Mouse (Mus musculus) MEL (cell line): ENCODE results near the gene Naaladl2. TPM values are rescaled to one million over a fixed set of nuclear protein-coding genes. Genes with fewer than 3 reads are reported as not detected.

Source experiments
- DNase-seq: peaks from one replicate; pipeline ENCODE4 v3.0.0; 2011; ENCODE audit warnings: low read depth, low spot score
- H3K27ac ChIP-seq: 2 replicates; pipeline ENCODE4 v1.5.1; 2012; ENCODE audit warnings: low read depth, mild to moderate bottlenecking, control low read depth, low read length, moderate library complexity; ENCODE audit not compliant: control insufficient read depth
- H3K27me3 ChIP-seq, 2 experiments: fragments of 150-350 bp in 1 of 2; sonication (generic) in 1 of 2; 2 replicates each; pipeline ENCODE4 v1.6.1; 2012; ENCODE audit warnings: low read length in 2 of 2, mild to moderate bottlenecking in 2 of 2, improper control_type of control experiment in 1 of 2, moderate library complexity in 1 of 2; ENCODE audit not compliant: insufficient read depth in 2 of 2, control insufficient read depth in 1 of 2
- H3K36me3 ChIP-seq, 2 experiments: 2 replicates each; pipeline ENCODE4 v1.6.1; 2012 to 2014; ENCODE audit warnings: low read length in 2 of 2, improper control_type of control experiment in 1 of 2, inconsistent platforms in 1 of 2, mild to moderate bottlenecking in 1 of 2; ENCODE audit not compliant: insufficient read depth in 2 of 2, control insufficient read depth in 1 of 2
- H3K4me1 ChIP-seq, 2 experiments: fragments of 150-350 bp in 1 of 2; sonication (generic) in 1 of 2; 2 replicates each; pipeline ENCODE4 v1.6.1; 2012; ENCODE audit warnings: low read length in 2 of 2, improper control_type of control experiment in 1 of 2, mild to moderate bottlenecking in 1 of 2; ENCODE audit not compliant: insufficient read depth in 2 of 2, control insufficient read depth in 1 of 2
- H3K4me3 ChIP-seq, 2 experiments: fragments of 150-350 bp in 1 of 2; sonication (generic) in 1 of 2; 2 replicates each; pipeline ENCODE4 v1.5.1; 2012; ENCODE audit warnings: low read depth in 2 of 2, low read length in 2 of 2, mild to moderate bottlenecking in 2 of 2, moderate library complexity in 2 of 2, control low read depth in 1 of 2, improper control_type of control experiment in 1 of 2; ENCODE audit not compliant: control insufficient read depth in 1 of 2, insufficient read depth in 1 of 2
- H3K79me2 ChIP-seq: 2 replicates; pipeline ENCODE4 v1.6.1; 2012; ENCODE audit warnings: mild to moderate bottlenecking, low read length, moderate library complexity; ENCODE audit not compliant: control insufficient read depth, poor library complexity, insufficient read depth
- H3K9ac ChIP-seq: 2 replicates; pipeline ENCODE4 v1.6.1; 2012; ENCODE audit warnings: low read depth, mild to moderate bottlenecking, control low read depth, low read length, moderate library complexity; ENCODE audit not compliant: control insufficient read depth, poor library complexity, severe bottlenecking
- H3K9me3 ChIP-seq: fragments of 150-350 bp; sonication (generic); replicated peaks from 2 replicates; pipeline ENCODE4 v1.6.1; 2012; ENCODE audit warnings: mild to moderate bottlenecking, low read length, improper control_type of control experiment, moderate library complexity; ENCODE audit not compliant: insufficient read depth
- BHLHE40 ChIP-seq: IDR thresholded peaks from 2 replicates; pipeline ENCODE4 v1.6.1; 2012; ENCODE audit warnings: low read depth, mild to moderate bottlenecking, inconsistent platforms, low read length, improper control_type of control experiment, borderline replicate concordance
- CHD2 ChIP-seq: IDR thresholded peaks from 2 replicates; pipeline ENCODE4 v1.6.1; 2011; ENCODE audit warnings: low read length, improper control_type of control experiment
- CTCF ChIP-seq, 3 experiments: IDR thresholded peaks in 2 of 3; conservative IDR thresholded peaks in 1 of 3; 2 replicates each; pipeline ENCODE4 v1.5.1; 2011 to 2012; ENCODE audit warnings: low read length in 3 of 3, low read depth in 2 of 3, mild to moderate bottlenecking in 2 of 3, improper control_type of control experiment in 1 of 3, inconsistent platforms in 1 of 3, mixed read lengths in 1 of 3, moderate library complexity in 1 of 3; ENCODE audit not compliant: control insufficient read depth in 1 of 3, insufficient read depth in 1 of 3, poor library complexity in 1 of 3, severe bottlenecking in 1 of 3
- ETS1 ChIP-seq: IDR thresholded peaks from 2 replicates; pipeline ENCODE4 v1.6.1; 2012; ENCODE audit warnings: low read depth, mild to moderate bottlenecking, inconsistent platforms, low read length, improper control_type of control experiment, moderate library complexity
- GABPA ChIP-seq: IDR thresholded peaks from 2 replicates; pipeline ENCODE4 v1.6.1; 2012; ENCODE audit warnings: low read depth, mild to moderate bottlenecking, inconsistent platforms, low read length, improper control_type of control experiment, moderate library complexity
- GATA1 ChIP-seq: IDR thresholded peaks from 2 replicates; pipeline ENCODE4 v1.6.1; 2011; ENCODE audit warnings: low read depth, low read length, improper control_type of control experiment
- HCFC1 ChIP-seq: IDR thresholded peaks from 2 replicates; pipeline ENCODE4 v1.6.1; 2012; ENCODE audit warnings: low read depth, mild to moderate bottlenecking, inconsistent platforms, low read length, improper control_type of control experiment, moderate library complexity
- JUND ChIP-seq: IDR thresholded peaks from 2 replicates; pipeline ENCODE4 v1.6.1; 2011; ENCODE audit warnings: low read depth, mild to moderate bottlenecking, improper control_type of control experiment, low read length
- MAFK ChIP-seq: IDR thresholded peaks from 2 replicates; pipeline ENCODE4 v1.6.1; 2011; ENCODE audit warnings: low read depth, mild to moderate bottlenecking, low read length, improper control_type of control experiment, borderline replicate concordance
- MAZ ChIP-seq: IDR thresholded peaks from 2 replicates; pipeline ENCODE4 v1.6.1; 2012; ENCODE audit warnings: low read depth, mild to moderate bottlenecking, inconsistent platforms, low read length, improper control_type of control experiment
- MXI1 ChIP-seq: IDR thresholded peaks from 2 replicates; pipeline ENCODE4 v1.6.1; 2011; ENCODE audit warnings: mild to moderate bottlenecking, low read depth, low read length, improper control_type of control experiment
- MYC ChIP-seq: IDR thresholded peaks from 2 replicates; pipeline ENCODE4 v1.6.1; 2011; ENCODE audit warnings: low read depth, mild to moderate bottlenecking, low read length, improper control_type of control experiment, moderate library complexity
- POLR2A ChIP-seq, 2 experiments: IDR thresholded peaks; 2 replicates each; pipeline ENCODE4 v1.6.1; 2011 to 2012; ENCODE audit warnings: low read length in 2 of 2, mild to moderate bottlenecking in 2 of 2, control low read depth in 1 of 2, improper control_type of control experiment in 1 of 2, low read depth in 1 of 2, moderate library complexity in 1 of 2; ENCODE audit not compliant: control insufficient read depth in 1 of 2, insufficient read depth in 1 of 2, poor library complexity in 1 of 2
- POLR2AphosphoS2 ChIP-seq: IDR thresholded peaks from 2 replicates; pipeline ENCODE4 v1.6.1; 2011; ENCODE audit warnings: low read length, improper control_type of control experiment
- POLR2AphosphoS5 ChIP-seq: IDR thresholded peaks from 2 replicates; pipeline ENCODE4 v1.6.1; 2012; ENCODE audit warnings: low read depth, borderline replicate concordance, mild to moderate bottlenecking, inconsistent platforms, low read length, moderate library complexity, mixed read lengths
- RAD21 ChIP-seq: IDR thresholded peaks from 2 replicates; pipeline ENCODE4 v1.6.1; 2011; ENCODE audit warnings: mild to moderate bottlenecking, low read depth, low read length, improper control_type of control experiment
- TAL1 ChIP-seq: IDR thresholded peaks from 2 replicates; pipeline ENCODE4 v1.6.1; 2012; ENCODE audit warnings: mild to moderate bottlenecking, inconsistent platforms, low read length, moderate library complexity, mixed read lengths
- TBP ChIP-seq: IDR thresholded peaks from 2 replicates; pipeline ENCODE4 v1.8.0; 2011; ENCODE audit warnings: low read depth, low read length, improper control_type of control experiment
- USF2 ChIP-seq, 2 experiments: IDR thresholded peaks; 2 replicates each; pipeline ENCODE4 v1.6.1; 2011 to 2012; ENCODE audit warnings: improper control_type of control experiment in 2 of 2, low read length in 2 of 2, borderline replicate concordance in 1 of 2, inconsistent platforms in 1 of 2, low read depth in 1 of 2, mild to moderate bottlenecking in 1 of 2; ENCODE audit not compliant: insufficient read depth in 1 of 2
- ZC3H11A ChIP-seq: IDR thresholded peaks from 2 replicates; pipeline ENCODE4 v1.6.1; 2012; ENCODE audit warnings: low read depth, mild to moderate bottlenecking, inconsistent platforms, low read length, improper control_type of control experiment
- ZKSCAN1 ChIP-seq: IDR thresholded peaks from 2 replicates; pipeline ENCODE4 v1.6.1; 2012; ENCODE audit warnings: low read depth, mild to moderate bottlenecking, inconsistent platforms, low read length, improper control_type of control experiment, moderate library complexity
- polyA plus RNA-seq, 2 experiments: library from polyadenylated mRNA; stranded (reverse) in 1 of 2; unstranded in 1 of 2; fragments of >175 nt in 1 of 2; fragments of >200 nt in 1 of 2; gene quantifications; 2 replicates each; pipeline versions ENCODE4 v1.2.1 to v1.2.4; 2012; ENCODE audit warnings: low replicate concordance in 2 of 2, low read depth in 1 of 2; ENCODE audit not compliant: insufficient read length in 2 of 2, insufficient read depth in 1 of 2, missing spikeins in 1 of 2
- total RNA-seq: library from RNA; depleted of rRNA; stranded (reverse); fragments of 300-350 nt; gene quantifications from 2 replicates; pipeline ENCODE4 v1.2.3, GENCODE M21; 2012

Naaladl2 gene
- total and polyA plus RNA-seq, 3 experiments = 0.17 TPM; not detected in 2

GRCm38 (mm10) chr3:24743946-24744345 lies 400.1 kb downstream of the Naaladl2 start:
- H3K9ac ChIP-seq = no peak overlapping the region
- H3K36me3 ChIP-seq = no peaks in the 10 kb centered on the region
- H3K4me1 ChIP-seq = peaks cover 0 to under 1% of the 10 kb centered on the region in 2 experiments; a peak in 1 of 4 replicates
- no peaks in the 10 kb centered on the region for H3K9me3 ChIP-seq
- no peak overlapping the region for H3K4me3 ChIP-seq
- TF ChIP-seq GATA1 (no peak), MAZ (no peak), CHD2 (no peak), POLR2AphosphoS2 (no peak), POLR2A (IDR thresholded peaks at IDR 0.05; ENCODE audit: control insufficient read depth in 1 of 2, insufficient read depth in 1 of 2, low read depth in 1 of 2, low read length in 2 of 2, poor library complexity in 1 of 2) (no peak), GABPA (no peak), TAL1 (no peak), CTCF (IDR thresholded peaks at IDR 0.05 in 2 of 3, conservative IDR thresholded peaks at IDR 0.05 in 1 of 3; ENCODE audit: control insufficient read depth in 1 of 3, insufficient read depth in 1 of 3, low read depth in 2 of 3, low read length in 3 of 3, poor library complexity in 1 of 3, severe bottlenecking in 1 of 3) (no peak), ZKSCAN1 (no peak), POLR2AphosphoS5 (no peak), MYC (no peak), ZC3H11A (no peak), MAFK (no peak), RAD21 (no peak), TBP (no peak), JUND (no peak), BHLHE40 (no peak), USF2 (IDR thresholded peaks at IDR 0.05; ENCODE audit: borderline replicate concordance in 1 of 2, insufficient read depth in 1 of 2, low read depth in 1 of 2, low read length in 2 of 2) (no peak)
- H3K79me2 ChIP-seq = no peaks in the 10 kb centered on the region
- H3K27ac ChIP-seq = no peak overlapping the region
- H3K27me3 ChIP-seq = no peaks in the 10 kb centered on the region
- no peak for DNase-seq

GRCm38 (mm10) chr3:24719181-24719749 lies 424.8 kb downstream of the Naaladl2 start:
- no peaks in the 10 kb centered on the region for H3K79me2 ChIP-seq
- H3K27ac ChIP-seq = no peak overlapping the region
- no peak for DNase-seq
- H3K27me3 ChIP-seq = no peaks in the 10 kb centered on the region
- H3K4me1 ChIP-seq = no peaks in the 10 kb centered on the region
- no peaks in the 10 kb centered on the region for H3K9me3 ChIP-seq
- no peaks in the 10 kb centered on the region for H3K36me3 ChIP-seq
- H3K4me3 ChIP-seq = no peak overlapping the region
- no peak overlapping the region for H3K9ac ChIP-seq
- TF ChIP-seq ETS1 = no peak
- TF ChIP-seq MXI1 = no peak
- no peak for TF ChIP-seq RAD21
- no peak for TF ChIP-seq TBP
- TF ChIP-seq ZKSCAN1 = no peak
- TF ChIP-seq HCFC1 = no peak
- TF ChIP-seq GABPA = no peak
